Comparison of ENCODE assay signal across 8 mouse cellular contexts in the genomic region with DNA sequence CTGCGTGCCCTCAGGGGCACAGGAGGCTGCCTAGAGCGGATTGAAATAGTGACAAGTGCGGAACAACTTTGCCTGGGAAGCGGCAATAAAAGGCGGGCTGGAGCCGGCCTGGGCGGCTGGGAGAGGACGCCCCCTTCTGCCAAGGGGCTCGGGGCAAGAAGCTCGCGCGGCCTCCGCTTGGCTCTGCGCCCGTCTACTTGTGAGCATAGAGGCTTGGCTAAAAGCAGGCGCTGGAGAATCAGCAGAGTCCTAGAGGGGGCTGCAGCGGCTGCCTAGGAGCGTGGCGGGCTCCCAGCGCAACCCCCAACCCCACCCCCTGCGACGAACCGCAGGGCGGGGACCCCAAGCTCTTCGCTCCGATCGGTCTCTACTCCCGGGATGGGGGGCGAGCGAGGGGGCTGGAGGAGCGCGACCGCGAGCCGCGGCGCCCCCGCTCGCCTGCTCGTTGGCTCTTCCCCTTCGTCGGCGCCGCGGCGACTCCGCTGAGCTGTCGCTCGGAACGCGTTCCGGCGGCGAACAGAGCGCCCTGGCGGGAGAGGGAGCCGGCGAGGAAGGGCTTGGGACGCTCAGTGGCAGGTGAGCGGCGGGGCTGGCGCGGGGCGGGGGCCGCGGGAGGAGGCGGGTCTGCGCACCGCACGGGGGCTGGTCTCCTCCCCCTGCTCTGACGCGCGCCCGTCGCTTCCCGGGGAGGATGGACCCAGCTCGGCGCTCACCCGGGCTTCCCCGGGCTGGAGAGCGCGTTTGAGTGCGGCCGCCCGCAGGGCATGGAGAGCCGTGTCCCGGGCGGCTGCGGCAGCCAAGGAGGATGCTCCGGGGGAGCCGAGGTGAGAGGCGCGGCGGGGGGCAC.
DNase-seq lines count a peak whose midpoint lies in the region; ATAC-seq and TF ChIP-seq lines count a peak whose summit lies in the region.

No protein-coding gene starts in this region.

- no peaks in the 10 kb centered on the region for H3K9me3 ChIP-seq in hindbrain, embryonic 15.5 days

- TF ChIP-seq CTCF in cerebellum, adult 2 months (IDR thresholded peaks at IDR 0.05; ENCODE audit: borderline replicate concordance, insufficient read depth, low read depth, low read length) = no peak

- H3K27me3 ChIP-seq in cerebellum, adult 2 months (ENCODE audit: control insufficient read depth, insufficient read depth, low read length) = no peaks in the 10 kb centered on the region
- H3K27me3 ChIP-seq in hindbrain, embryonic 15.5 days = peaks cover 5% of the 10 kb centered on the region; the same call in 1 of the 2 replicates

- peak overlapping the region; percentile 90 for H3K9ac ChIP-seq in hindbrain, embryonic 15.5 days

- WGBS in cerebellum, adult 2 months = 1% methylated on average over 89 of the region's 94 CpGs
- under 1% methylated on average over 80 of the region's 94 CpGs for WGBS in hindbrain, embryonic 15.5 days

- peak overlapping the region; percentile 86 for H3K4me3 ChIP-seq in cerebellum, adult 2 months (replicated peaks; ENCODE audit: insufficient read depth, low read depth, low read length)
- peak overlapping the region; percentile 85 for H3K4me3 ChIP-seq in hindbrain, embryonic 15.5 days

- peak; percentile 58 for TF ChIP-seq POLR2A in cerebellum, adult 2 months (IDR thresholded peaks at IDR 0.05; ENCODE audit: borderline replicate concordance, insufficient read depth, low read length)

- no peaks in the 10 kb centered on the region for H3K36me3 ChIP-seq in hindbrain, embryonic 15.5 days

- peak overlapping the region; percentile 91 for H3K27ac ChIP-seq in cerebellum, adult 2 months (ENCODE audit: insufficient read depth, low read length)
- peak overlapping the region; percentile 92 for H3K27ac ChIP-seq in hindbrain, embryonic 15.5 days (replicated peaks)

- peak; percentile 77 for ATAC-seq in frontal cortex, adult (ENCODE audit: low TSS enrichment)
- peak; percentile 87 for ATAC-seq in hindbrain, embryonic 15.5 days (ENCODE audit: low FRiP score, low read depth)

- DNase-seq in NIH3T3 (ENCODE audit: low read depth) = peak; percentile 8
- peak; percentile 83 to 85 for DNase-seq in cerebellum, adult 2 months
- peak; percentile 84 for DNase-seq in layer of hippocampus, postnatal 36 days
- DNase-seq in lung, postnatal 14 days = peak; percentile 47
- DNase-seq in right cerebral cortex, postnatal 14 days = peak; percentile 86
- DNase-seq in spleen, postnatal 36 days (ENCODE audit: low spot score in 2 of 2) = no peak

- H3K4me2 ChIP-seq in hindbrain, embryonic 15.5 days = peak overlapping the region; percentile 96

- H3K4me1 ChIP-seq in cerebellum, adult 2 months (ENCODE audit: control insufficient read depth, insufficient read depth, low read length) = peaks cover 9% of the 10 kb centered on the region; the same call in 1 of the 2 replicates
- H3K4me1 ChIP-seq in hindbrain, embryonic 15.5 days (replicated peaks) = peaks cover 23% of the 10 kb centered on the region

Comparison
In these comparisons a context has a peak if more than half of its experiments do, and no peak if none do; other contexts are left out.
1. DNase-seq: peak in NIH3T3 (single experiment), cerebellum, adult 2 months (2 of 2), layer of hippocampus, postnatal 36 days (2 of 2), lung, postnatal 14 days (single experiment) and right cerebral cortex, postnatal 14 days (single experiment); none in spleen, postnatal 36 days (0 of 2).